Mouse (Mus musculus) adrenal gland, adult 8-10 months (tissue): ENCODE measurements at regions not wholly inside any gene's neighbourhood (a gene's known extent, or its start where the extent isn't known, plus 50 kb on each side); places are given as distances from the start of the nearest gene placed in this dataset.
A peak's percentile ranks its signal among the peaks of the same experiment; 100 is the strongest.

Source experiments
- DNase-seq: peaks from one replicate; pipeline ENCODE4 v3.0.0; 2022

- peak; percentile 1 for DNase-seq
Measured at GRCm38 (mm10) chr15:70034976-70035375, 3534.3 kb upstream of the Lrrc6 start.

DNA sequence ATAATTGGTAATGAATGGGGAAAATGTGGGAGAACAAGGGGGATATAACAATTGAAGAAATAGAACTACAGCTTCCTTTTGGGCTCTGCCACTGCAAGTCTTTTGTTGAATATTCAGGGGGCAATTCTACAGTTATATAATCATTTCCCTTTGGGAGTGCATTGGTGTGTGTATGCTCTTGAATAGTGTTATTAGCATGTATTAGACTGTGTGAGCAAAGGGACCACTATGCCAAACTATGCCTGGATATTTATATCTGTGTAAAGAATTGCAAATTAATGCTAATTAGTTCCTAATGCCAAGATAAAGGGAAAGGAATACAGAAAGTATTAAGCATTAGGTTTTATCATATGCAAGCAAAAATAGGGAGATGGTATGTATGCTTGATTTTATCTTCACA, 3528.8 kb upstream of the Lrrc6 start:
- DNase-seq, result no peak

GRCm38 (mm10) chr15:70012792-70013191, 3512.1 kb upstream of the Lrrc6 start:
- no peak for DNase-seq
